Mouse (Mus musculus) stomach, postnatal 0 days (tissue): Measurements from ENCODE around the gene Eps8. TPM values are rescaled to one million over a fixed set of nuclear protein-coding genes. Genes with fewer than 3 reads are reported as not detected.

ENCODE experiments used
- ATAC-seq: fragments of 200-750 bp; cut with Nextera tagmentation; 2 replicates; pipeline ENCODE4 v1.8.0; 2017; ENCODE audit not compliant: low FRiP score, low TSS enrichment
- DNase-seq: peaks from one replicate; pipeline ENCODE4 v3.0.0-alpha.2; 2016; ENCODE audit warnings: low spot score
- H3K27ac ChIP-seq: fragments of 300-500 bp; sonication (generic); replicated peaks from 2 replicates; pipeline ENCODE4 v1.5.1; 2014; ENCODE audit warnings: mild to moderate bottlenecking, control low read depth
- H3K27me3 ChIP-seq: fragments of 300-500 bp; sonication (generic); 2 replicates; pipeline ENCODE4 v1.6.1; 2014; ENCODE audit warnings: low read length; ENCODE audit not compliant: control insufficient read depth, insufficient read depth
- H3K36me3 ChIP-seq: fragments of 300-500 bp; sonication (generic); 2 replicates; pipeline ENCODE4 v1.6.1; 2014; ENCODE audit warnings: low read length, mixed read lengths; ENCODE audit not compliant: control insufficient read depth, insufficient read depth
- H3K4me1 ChIP-seq: fragments of 300-500 bp; sonication (generic); replicated peaks from 2 replicates; pipeline ENCODE4 v1.6.1; 2014; ENCODE audit warnings: antibody characterized with exemption; ENCODE audit not compliant: control insufficient read depth, insufficient read depth
- H3K4me2 ChIP-seq: fragments of 300-500 bp; sonication (generic); replicated peaks from 2 replicates; pipeline ENCODE4 v1.6.1; 2014; ENCODE audit warnings: low read depth, mild to moderate bottlenecking, control low read depth, moderate library complexity
- H3K4me3 ChIP-seq: fragments of 300-500 bp; sonication (generic); 2 replicates; pipeline ENCODE4 v1.5.1; 2014; ENCODE audit warnings: low read depth, low read length, control low read depth
- H3K9ac ChIP-seq: fragments of 300-500 bp; sonication (generic); 2 replicates; pipeline ENCODE4 v1.6.1; 2014; ENCODE audit warnings: mild to moderate bottlenecking, low read length, control low read depth, mixed read lengths
- H3K9me3 ChIP-seq: fragments of 300-500 bp; sonication (generic); 2 replicates; pipeline ENCODE4 v1.6.1; 2016; ENCODE audit warnings: low read length; ENCODE audit not compliant: control insufficient read depth
- CTCF ChIP-seq: IDR thresholded peaks from 2 replicates; pipeline ENCODE4 v1.5.1; 2016; ENCODE audit warnings: antibody characterized with exemption, low read depth, mild to moderate bottlenecking, moderate library complexity
- EP300 ChIP-seq: optimal IDR thresholded peaks from 2 replicates; pipeline ENCODE3; 2016; ENCODE audit warnings: antibody characterized with exemption
- WGBS: fragments of 180-500 bp; shearing (Covaris S2); extraction: QIAGEN DNeasy Blood & Tissue Kit; methylation state at CpG from one replicate; pipeline ENCODE4 v1.1.7; 2014; 5-methylcytosine and 5-hydroxymethylcytosine counted together
- polyA plus RNA-seq: library from polyadenylated mRNA; unstranded; fragments of >200 nt; fragmentation: Nextera tagmentation; extraction: Ambion mirVana; gene quantifications from 2 replicates; pipeline ENCODE4 v1.2.1, GENCODE M21; 2015

Eps8 gene
- 17.6 and 23.1 TPM in 2 replicates for polyA plus RNA-seq

DNA sequence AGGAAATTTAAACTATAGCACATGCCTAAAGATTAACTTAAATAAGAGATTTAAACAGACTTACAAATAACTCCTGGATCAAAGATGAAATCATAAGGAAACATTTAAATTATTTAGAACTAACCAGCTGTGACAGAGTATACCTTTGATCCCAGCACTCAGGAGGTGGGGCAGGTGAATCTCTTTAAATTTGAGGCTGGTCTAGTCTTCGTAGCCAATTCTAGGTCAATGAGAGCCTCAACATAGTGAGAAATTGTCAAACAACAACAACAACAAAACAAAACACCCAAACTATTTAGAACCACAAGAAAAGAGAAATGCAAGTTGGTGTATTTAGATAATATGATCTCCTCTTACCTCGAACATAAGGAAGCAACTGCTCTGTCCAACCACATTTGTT lies at the start of gene Eps8:
Eps8 (minus strand) TSS at position 101 of the 400 bp plus-strand sequence.
- Histone ChIP-seq H3K4me2 (no peak within 1 kb of the TSS), H3K9ac (no peak within 1 kb of the TSS), H3K27ac (no peak within 1 kb of the TSS), H3K9me3 (no peaks in the 10 kb centered on the region), H3K4me3 (no peak within 1 kb of the TSS), H3K36me3 (no peaks in the 10 kb centered on the region), H3K4me1 (no peaks in the 10 kb centered on the region), H3K27me3 (no peaks in the 10 kb centered on the region)
- WGBS: 83% methylated on average over 2 of the region's 2 CpGs
- no peak for DNase-seq
- ATAC-seq: no peak
- TF ChIP-seq CTCF (no peak), EP300 (no peak)

DNA sequence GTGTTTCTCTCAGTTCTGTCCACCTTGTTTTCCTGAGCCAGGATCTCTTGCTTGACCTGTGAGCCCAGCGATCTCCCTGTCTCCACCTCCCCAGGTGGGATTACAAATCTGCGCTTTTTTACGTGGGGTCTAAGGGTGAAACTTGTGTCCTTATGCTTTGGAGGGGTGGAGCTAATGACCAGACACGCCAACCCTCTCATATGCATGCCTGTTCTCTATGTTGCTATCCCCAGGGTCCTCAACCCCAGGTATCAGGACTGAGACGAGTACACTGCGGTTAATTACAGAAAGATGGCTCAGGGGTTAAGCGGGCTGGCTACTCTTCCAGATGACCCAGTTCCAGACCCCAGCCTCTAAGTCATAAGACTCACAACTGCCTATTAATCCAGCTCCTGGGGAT lies 48.8 kb upstream of the Eps8 start:
- no peak for TF ChIP-seq EP300
- no peak for TF ChIP-seq CTCF
- Histone ChIP-seq H3K4me3 (no peak overlapping the region), H3K27me3 (no peaks in the 10 kb centered on the region), H3K27ac (no peak overlapping the region), H3K9ac (no peak overlapping the region), H3K36me3 (no peaks in the 10 kb centered on the region), H3K9me3 (no peaks in the 10 kb centered on the region), H3K4me1 (no peaks in the 10 kb centered on the region), H3K4me2 (no peak overlapping the region)
- ATAC-seq: no peak
- WGBS: 79% methylated on average over 7 of the region's 7 CpGs
- DNase-seq: no peak

DNA sequence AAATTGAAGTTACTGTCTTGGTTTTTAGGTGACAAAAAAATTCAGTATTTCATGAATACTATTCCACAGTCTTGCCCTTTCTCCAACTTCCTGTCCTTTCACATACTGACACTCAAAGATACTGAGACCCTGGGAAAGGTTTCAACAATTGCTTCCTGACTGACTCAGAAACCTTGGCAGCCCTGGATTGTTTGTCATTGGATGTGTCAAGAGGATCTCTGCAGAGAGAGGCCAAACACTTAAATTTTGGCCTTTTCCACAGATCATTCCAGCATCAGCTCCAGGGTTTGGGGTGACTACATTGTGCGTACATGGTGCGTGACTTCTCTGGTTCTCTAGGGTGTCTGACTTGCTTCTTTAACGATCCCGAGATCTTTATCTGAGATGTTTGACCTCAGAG lies 48.2 kb upstream of the Eps8 start:
- Histone ChIP-seq H3K27me3 (no peaks in the 10 kb centered on the region), H3K4me3 (no peak overlapping the region), H3K4me2 (no peak overlapping the region), H3K36me3 (no peaks in the 10 kb centered on the region), H3K27ac (no peak overlapping the region), H3K4me1 (no peaks in the 10 kb centered on the region), H3K9me3 (no peaks in the 10 kb centered on the region), H3K9ac (no peak overlapping the region)
- ATAC-seq (no peak), DNase-seq (no peak)
- WGBS: 47% methylated on average over 4 of the region's 4 CpGs
- TF ChIP-seq EP300: no peak
- no peak for TF ChIP-seq CTCF

DNA sequence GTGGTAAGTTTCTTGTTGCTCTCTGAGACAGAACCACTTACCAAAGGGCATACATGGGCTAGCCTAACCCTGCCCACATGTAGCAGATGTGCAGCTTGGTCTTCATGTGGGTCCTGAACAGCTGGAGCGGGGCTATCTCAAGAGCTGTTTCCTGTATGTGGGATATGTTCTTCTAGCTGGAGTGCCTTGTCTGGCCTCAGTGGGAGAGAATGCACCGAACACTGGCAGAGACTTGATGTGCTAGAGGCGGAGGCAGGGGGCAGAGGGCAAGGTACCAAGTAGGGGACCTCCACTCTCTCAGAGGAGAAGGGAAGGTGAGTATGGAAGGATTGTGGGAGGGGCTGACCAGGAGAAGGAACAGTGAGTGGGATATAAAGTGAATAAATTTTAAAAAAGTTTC lies 47.5 kb upstream of the Eps8 start:
- DNase-seq (no peak), ATAC-seq (no peak)
- Histone ChIP-seq H3K36me3 (no peaks in the 10 kb centered on the region), H3K27ac (no peak overlapping the region), H3K9ac (no peak overlapping the region), H3K9me3 (no peaks in the 10 kb centered on the region), H3K4me1 (no peaks in the 10 kb centered on the region), H3K27me3 (no peaks in the 10 kb centered on the region), H3K4me2 (no peak overlapping the region), H3K4me3 (no peak overlapping the region)
- 83% methylated on average over 3 of the region's 3 CpGs for WGBS
- no peak for TF ChIP-seq CTCF
- no peak for TF ChIP-seq EP300

GRCm38 (mm10) chr6:137699434-137699833 lies 44.8 kb upstream of the Eps8 start:
- H3K9ac ChIP-seq: no peak overlapping the region
- H3K9me3 ChIP-seq: no peaks in the 10 kb centered on the region
- H3K4me1 ChIP-seq: no peaks in the 10 kb centered on the region
- TF ChIP-seq EP300 (no peak), CTCF (no peak)
- no peaks in the 10 kb centered on the region for H3K36me3 ChIP-seq
- no peaks in the 10 kb centered on the region for H3K27me3 ChIP-seq
- ATAC-seq (no peak), DNase-seq (no peak)
- WGBS: 90% methylated on average over 7 of the region's 7 CpGs
- H3K4me2 ChIP-seq: no peak overlapping the region
- H3K4me3 ChIP-seq: no peak overlapping the region
- H3K27ac ChIP-seq: no peak overlapping the region

GRCm38 (mm10) chr6:137696445-137697204 lies 41.9 kb upstream of the Eps8 start:
- Histone ChIP-seq H3K36me3 (no peaks in the 10 kb centered on the region), H3K9ac (no peak overlapping the region), H3K27ac (peak overlapping the region; percentile 35), H3K27me3 (no peaks in the 10 kb centered on the region), H3K4me2 (no peak overlapping the region), H3K9me3 (no peaks in the 10 kb centered on the region), H3K4me1 (no peaks in the 10 kb centered on the region), H3K4me3 (no peak overlapping the region)
- TF ChIP-seq CTCF (no peak), EP300 (no peak)
- 56% methylated on average over 8 of the region's 8 CpGs for WGBS
- no peak for DNase-seq
- peak; percentile 47 for ATAC-seq
